Mouse (Mus musculus) ES-Bruce4 (cell line): Measurements from ENCODE around the gene Eps15.

ENCODE experiments used
- CTCF ChIP-seq: IDR thresholded peaks from one replicate; pipeline ENCODE4 v1.8.1; 2011; ENCODE audit warnings: low read depth, low read length
- EP300 ChIP-seq: IDR thresholded peaks from 2 replicates; pipeline ENCODE4 v1.6.1; 2011; ENCODE audit warnings: low read depth, low read length; ENCODE audit not compliant: insufficient read depth
- POLR2A ChIP-seq: IDR thresholded peaks from one replicate; pipeline ENCODE4 v1.8.1; 2011; ENCODE audit warnings: low read length; ENCODE audit not compliant: insufficient read depth

DNA sequence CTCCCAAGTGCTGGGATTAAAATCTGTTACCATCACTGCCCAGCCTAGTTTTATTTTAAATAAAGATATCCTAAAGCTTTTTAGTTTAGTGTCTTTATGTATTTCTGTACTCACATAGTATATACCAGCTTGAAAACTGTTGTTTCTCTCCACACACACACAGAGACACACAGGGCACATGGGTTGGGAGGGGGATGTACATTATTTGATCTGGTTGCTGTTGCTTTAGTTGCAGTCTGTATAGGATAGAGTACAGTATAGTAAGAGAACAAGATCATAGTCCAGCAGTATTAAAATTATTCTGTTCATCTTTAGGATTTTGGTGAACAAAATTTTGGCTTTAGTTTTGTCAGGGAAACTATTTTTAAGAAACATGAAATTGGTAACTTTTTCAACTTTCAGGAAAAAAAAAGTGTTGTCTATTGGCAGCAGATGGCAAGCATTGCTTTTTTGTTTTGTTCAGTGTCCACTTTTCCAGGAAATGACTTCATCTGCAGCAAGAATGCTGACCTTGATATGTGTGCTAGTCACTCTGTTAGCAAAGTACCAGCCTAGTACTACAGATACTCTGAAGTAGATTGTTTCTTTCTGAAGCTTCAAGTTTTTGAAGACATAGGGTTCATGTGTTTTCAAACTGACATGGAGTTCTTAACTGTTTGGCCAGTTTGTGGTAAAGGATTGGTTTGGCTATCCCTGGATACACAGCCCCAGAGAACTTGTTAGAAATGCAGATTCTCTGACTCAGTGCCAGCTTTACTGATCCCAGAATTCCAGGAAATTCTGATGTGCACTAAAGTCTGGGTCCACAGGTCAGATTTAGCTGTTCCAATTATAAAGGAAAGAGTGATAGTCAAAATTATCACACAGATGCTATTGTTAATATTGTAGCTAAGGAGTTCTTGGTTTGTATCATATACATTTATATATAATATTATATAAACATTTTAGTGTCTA, 37.1 kb downstream of the Eps15 start:
- no peak for TF ChIP-seq CTCF
- no peak for TF ChIP-seq POLR2A
- TF ChIP-seq EP300: no peak
